Mouse (Mus musculus) CH12.LX (cell line): ENCODE results near the gene Ino80d. TPM values are rescaled to one million over a fixed set of nuclear protein-coding genes. Genes with fewer than 3 reads are reported as not detected.

Experiments used
- DNase-seq: peaks from one replicate; pipeline ENCODE4 v3.0.0-alpha.2; 2013; ENCODE audit errors: extremely low read depth
- H3K27ac ChIP-seq: 2 replicates; pipeline ENCODE4 v1.5.1; 2012; ENCODE audit warnings: low read depth, mild to moderate bottlenecking, control low read depth, moderate library complexity; ENCODE audit not compliant: insufficient read depth
- H3K27me3 ChIP-seq: replicated peaks from 2 replicates; pipeline ENCODE3; 2012; ENCODE audit warnings: inconsistent platforms
- H3K36me3 ChIP-seq, 2 experiments: replicated peaks in 1 of 2; 2 replicates each; pipeline versions ENCODE3 to v1.6.1; 2012; ENCODE audit warnings: inconsistent platforms in 1 of 2, low read length in 1 of 2, mild to moderate bottlenecking in 1 of 2, mixed read lengths in 1 of 2, moderate library complexity in 1 of 2; ENCODE audit not compliant: control insufficient read depth in 1 of 2, insufficient read depth in 1 of 2
- H3K4me1 ChIP-seq, 2 experiments: 2 replicates each; pipeline ENCODE4 v1.6.1; 2012; ENCODE audit warnings: inconsistent platforms in 1 of 2, moderate library complexity in 1 of 2; ENCODE audit not compliant: insufficient read depth in 2 of 2, control insufficient read depth in 1 of 2
- H3K4me2 ChIP-seq: 2 replicates; pipeline ENCODE4 v1.6.1; 2012; ENCODE audit warnings: low read depth, mild to moderate bottlenecking, control low read depth; ENCODE audit not compliant: poor library complexity, insufficient read depth, severe bottlenecking
- H3K4me3 ChIP-seq, 3 experiments: fragments of 150-350 bp in 1 of 3; sonication (generic) in 1 of 3; replicated peaks in 1 of 3; 2 replicates each; pipeline versions ENCODE3 to v1.5.1; 2011 to 2012; ENCODE audit warnings: low read depth in 2 of 3, low read length in 2 of 3, mild to moderate bottlenecking in 2 of 3, moderate library complexity in 2 of 3, control low read depth in 1 of 3, improper control_type of control experiment in 1 of 3, inconsistent platforms in 1 of 3, mixed read lengths in 1 of 3; ENCODE audit not compliant: poor library complexity in 1 of 3
- H3K79me2 ChIP-seq: replicated peaks from 2 replicates; pipeline ENCODE4 v1.6.1; 2012; ENCODE audit warnings: mild to moderate bottlenecking, moderate library complexity; ENCODE audit not compliant: control insufficient read depth, poor library complexity, insufficient read depth, severe bottlenecking; ENCODE audit errors: extremely low read depth
- H3K9ac ChIP-seq: 2 replicates; pipeline ENCODE4 v1.6.1; 2012; ENCODE audit warnings: low read depth, mild to moderate bottlenecking, control low read depth, moderate library complexity; ENCODE audit not compliant: insufficient read depth
- H3K9me3 ChIP-seq: replicated peaks from 2 replicates; pipeline ENCODE3; 2012; ENCODE audit warnings: low read length, inconsistent platforms, mixed read lengths
- CHD1 ChIP-seq: IDR thresholded peaks from 2 replicates; pipeline ENCODE4 v1.6.1; 2012; ENCODE audit warnings: low read depth, low read length, improper control_type of control experiment, inconsistent platforms
- CHD2 ChIP-seq: IDR thresholded peaks from 2 replicates; pipeline ENCODE4 v1.6.1; 2011; ENCODE audit warnings: low read length, improper control_type of control experiment
- CTCF ChIP-seq, 2 experiments: IDR thresholded peaks in 1 of 2; conservative IDR thresholded peaks in 1 of 2; 2 replicates each; pipeline ENCODE4 v1.5.1; 2011 to 2012; ENCODE audit warnings: low read depth in 2 of 2, low read length in 2 of 2, improper control_type of control experiment in 1 of 2, inconsistent platforms in 1 of 2, mild to moderate bottlenecking in 1 of 2, moderate library complexity in 1 of 2
- E2F4 ChIP-seq: IDR thresholded peaks from 2 replicates; pipeline ENCODE4 v1.6.1; 2011; ENCODE audit warnings: low read depth, low read length, improper control_type of control experiment; ENCODE audit not compliant: insufficient replicate concordance
- ELF1 ChIP-seq: IDR thresholded peaks from 2 replicates; pipeline ENCODE4 v1.6.1; 2014; ENCODE audit warnings: low read depth, mild to moderate bottlenecking, inconsistent platforms, low read length, improper control_type of control experiment
- EP300 ChIP-seq: IDR thresholded peaks from 2 replicates; pipeline ENCODE4 v1.6.1; 2011; ENCODE audit warnings: low read length, improper control_type of control experiment
- ETS1 ChIP-seq: conservative IDR thresholded peaks from 2 replicates; pipeline ENCODE4 v1.6.1; 2012; ENCODE audit warnings: low read depth, mild to moderate bottlenecking, inconsistent platforms, low read length, improper control_type of control experiment, moderate library complexity
- GABPA ChIP-seq: IDR thresholded peaks from 2 replicates; pipeline ENCODE4 v1.6.1; 2012; ENCODE audit warnings: low read depth, low read length, improper control_type of control experiment, inconsistent platforms; ENCODE audit not compliant: insufficient replicate concordance
- HCFC1 ChIP-seq: IDR thresholded peaks from 2 replicates; pipeline ENCODE4 v1.6.1; 2012; ENCODE audit warnings: low read depth, mild to moderate bottlenecking, inconsistent platforms, low read length, improper control_type of control experiment
- IRF4 ChIP-seq: IDR thresholded peaks from 2 replicates; pipeline ENCODE4 v1.6.1; 2014; ENCODE audit warnings: low read depth, mild to moderate bottlenecking, inconsistent platforms, low read length, improper control_type of control experiment
- KAT2A ChIP-seq: IDR thresholded peaks from 2 replicates; pipeline ENCODE4 v1.6.1; 2012; ENCODE audit warnings: low read length, improper control_type of control experiment, inconsistent platforms; ENCODE audit not compliant: insufficient replicate concordance
- MAZ ChIP-seq: IDR thresholded peaks from 2 replicates; pipeline ENCODE4 v1.6.1; 2012; ENCODE audit warnings: low read depth, mild to moderate bottlenecking, inconsistent platforms, low read length, improper control_type of control experiment, moderate library complexity
- MYC ChIP-seq: IDR thresholded peaks from 2 replicates; pipeline ENCODE4 v1.6.1; 2011; ENCODE audit warnings: low read depth, mild to moderate bottlenecking, improper control_type of control experiment, low read length
- NELFE ChIP-seq: IDR thresholded peaks from 2 replicates; pipeline ENCODE4 v1.6.1; 2011; ENCODE audit warnings: low read depth, low read length, improper control_type of control experiment
- NRF1 ChIP-seq: IDR thresholded peaks from 2 replicates; pipeline ENCODE4 v1.6.1; 2014; ENCODE audit warnings: low read depth, mild to moderate bottlenecking, inconsistent platforms, low read length, improper control_type of control experiment, moderate library complexity
- POLR2AphosphoS2 ChIP-seq: IDR thresholded peaks from 2 replicates; pipeline ENCODE4 v1.6.1; 2011; ENCODE audit warnings: low read depth, low read length, improper control_type of control experiment
- RAD21 ChIP-seq: IDR thresholded peaks from 2 replicates; pipeline ENCODE4 v1.6.1; 2011; ENCODE audit warnings: low read depth, mild to moderate bottlenecking, low read length, improper control_type of control experiment, moderate library complexity
- RCOR1 ChIP-seq: conservative IDR thresholded peaks from 2 replicates; pipeline ENCODE4 v1.6.1; 2012; ENCODE audit warnings: low read depth, mild to moderate bottlenecking, inconsistent platforms, low read length, improper control_type of control experiment
- SIN3A ChIP-seq: IDR thresholded peaks from 2 replicates; pipeline ENCODE4 v1.6.1; 2012; ENCODE audit warnings: low read length, improper control_type of control experiment, inconsistent platforms
- SMC3 ChIP-seq: IDR thresholded peaks from 2 replicates; pipeline ENCODE4 v1.6.1; 2011; ENCODE audit warnings: low read depth, low read length, improper control_type of control experiment
- TBP ChIP-seq: conservative IDR thresholded peaks from 2 replicates; pipeline ENCODE4 v1.6.1; 2011; ENCODE audit warnings: low read depth, low read length, improper control_type of control experiment
- UBTF ChIP-seq: IDR thresholded peaks from 2 replicates; pipeline ENCODE4 v1.6.1; 2012; ENCODE audit warnings: low read depth, mild to moderate bottlenecking, inconsistent platforms, low read length, improper control_type of control experiment, moderate library complexity
- USF1 ChIP-seq: IDR thresholded peaks from 2 replicates; pipeline ENCODE4 v1.6.1; 2014; ENCODE audit warnings: low read depth, mild to moderate bottlenecking, inconsistent platforms, low read length, improper control_type of control experiment
- USF2 ChIP-seq: conservative IDR thresholded peaks from 2 replicates; pipeline ENCODE4 v1.6.1; 2011; ENCODE audit warnings: low read depth, low read length, improper control_type of control experiment
- ZC3H11A ChIP-seq: IDR thresholded peaks from 2 replicates; pipeline ENCODE4 v1.6.1; 2012; ENCODE audit warnings: low read depth, mild to moderate bottlenecking, inconsistent platforms, low read length, improper control_type of control experiment
- ZKSCAN1 ChIP-seq: IDR thresholded peaks from 2 replicates; pipeline ENCODE4 v1.6.1; 2012; ENCODE audit warnings: low read depth, inconsistent platforms, low read length, improper control_type of control experiment, borderline replicate concordance
- ZMIZ1 ChIP-seq: IDR thresholded peaks from 2 replicates; pipeline ENCODE4 v1.6.1; 2012; ENCODE audit warnings: low read depth, mild to moderate bottlenecking, inconsistent platforms, low read length, improper control_type of control experiment
- ZNF384 ChIP-seq: IDR thresholded peaks from 2 replicates; pipeline ENCODE4 v1.6.1; 2012; ENCODE audit warnings: low read depth, low read length, improper control_type of control experiment, inconsistent platforms
- dilution Hi-C: fragments of 300-500 bp; cut with MboI; formaldehyde crosslinking; loops from 2 replicates; pipeline ENCODE4 v1.14.3; 2020; ENCODE audit warnings: low sequenced_read_pairs; ENCODE audit not compliant: extremely low pct_unique_long_range_greater_than_20kb, extremely low pct_ligation_motif_present
- in situ Hi-C: fragments of 300-500 bp; cut with MboI; formaldehyde crosslinking; loops from 3 replicates; pipeline ENCODE4 v1.14.3; 2019; ENCODE audit warnings: low sequenced_read_pairs, low pct_ligation_motif_present, low pct_unique_long_range_greater_than_20kb, mixed read lengths
- polyA plus RNA-seq: library from polyadenylated mRNA; unstranded; fragments of >175 nt; gene quantifications from 2 replicates; pipeline ENCODE4 v1.2.1, GENCODE M21; 2012; ENCODE audit warnings: low read depth; ENCODE audit not compliant: insufficient read length
- total RNA-seq, 2 experiments: library from RNA; depleted of rRNA; stranded (reverse); fragments of 300-350 nt in 1 of 2; fragments of >200 nt in 1 of 2; gene quantifications; 2 replicates each; pipeline ENCODE4 v1.2.3; 2012 to 2014

The Ino80d gene
- total and polyA plus RNA-seq, 3 experiments, result 4.5 to 5.8 (median 4.6) TPM

- TF ChIP-seq ZMIZ1 (no peak), RCOR1 (no peak), SIN3A (no peak), UBTF (no peak), NELFE (no peak), E2F4 (no peak), USF2 (no peak), GABPA (no peak), CHD1 (no peak), NRF1 (no peak), ETS1 (no peak), EP300 (no peak), HCFC1 (no peak), ELF1 (no peak), ZC3H11A (no peak), CHD2 (no peak), ZKSCAN1 (no peak), TBP (no peak), MAZ (no peak), CTCF (conservative IDR thresholded peaks at IDR 0.05 in 1 of 2, IDR thresholded peaks at IDR 0.05 in 1 of 2; ENCODE audit: low read depth in 2 of 2, low read length in 2 of 2) (no peak)
- DNase-seq, result no peak
- Histone ChIP-seq H3K36me3 (no peaks in the 10 kb centered on the region), H3K4me1 (no peaks in the 10 kb centered on the region), H3K4me3 (no peak overlapping the region), H3K27me3 (no peaks in the 10 kb centered on the region), H3K9ac (no peak overlapping the region), H3K27ac (no peak overlapping the region), H3K79me2 (no peaks in the 10 kb centered on the region), H3K4me2 (no peak overlapping the region), H3K9me3 (no peaks in the 10 kb centered on the region)
- in situ Hi-C loops, result no loop called here
- dilution Hi-C loops, result no loop called here
Observed at GRCm38 (mm10) chr1:62919219-62919618, 195.2 kb downstream of the Ino80d start.

- in situ Hi-C loops, result no loop called here
Observed at GRCm38 (mm10) chr1:62916609-62917008, 197.9 kb downstream of the Ino80d start.

More at GRCm38 (mm10) chr1:62916609-62917008, 197.9 kb downstream of the Ino80d start:
- Histone ChIP-seq H3K4me2 (peak overlapping the region; percentile 44; the same call in 1 of the 2 replicates), H3K9ac (no peak overlapping the region), H3K27ac (no peak overlapping the region)
- dilution Hi-C loops, result no loop called here
- TF ChIP-seq USF1 (no peak), TBP (no peak), MYC (no peak), RAD21 (no peak), SMC3 (no peak), ZKSCAN1 (no peak), IRF4 (no peak), SIN3A (no peak), EP300 (no peak), ZNF384 (no peak), NELFE (no peak), KAT2A (no peak), ETS1 (no peak), CHD2 (no peak), POLR2AphosphoS2 (no peak)
- TF ChIP-seq, all 38 proteins: peak for 0
- no peaks in the 10 kb centered on the region for H3K27me3 ChIP-seq
- no peak for DNase-seq
- no peaks in the 10 kb centered on the region for H3K36me3 ChIP-seq
- H3K4me1 ChIP-seq, result no peaks in the 10 kb centered on the region
- no peak overlapping the region for H3K4me3 ChIP-seq
- no peaks in the 10 kb centered on the region for H3K79me2 ChIP-seq
- H3K9me3 ChIP-seq, result no peaks in the 10 kb centered on the region
